Mouse (Mus musculus): ENCODE measurements around the gene Rabggta.
A peak's percentile ranks its signal among the peaks of the same experiment; 100 is the strongest.

Gene Rabggta

DNA sequence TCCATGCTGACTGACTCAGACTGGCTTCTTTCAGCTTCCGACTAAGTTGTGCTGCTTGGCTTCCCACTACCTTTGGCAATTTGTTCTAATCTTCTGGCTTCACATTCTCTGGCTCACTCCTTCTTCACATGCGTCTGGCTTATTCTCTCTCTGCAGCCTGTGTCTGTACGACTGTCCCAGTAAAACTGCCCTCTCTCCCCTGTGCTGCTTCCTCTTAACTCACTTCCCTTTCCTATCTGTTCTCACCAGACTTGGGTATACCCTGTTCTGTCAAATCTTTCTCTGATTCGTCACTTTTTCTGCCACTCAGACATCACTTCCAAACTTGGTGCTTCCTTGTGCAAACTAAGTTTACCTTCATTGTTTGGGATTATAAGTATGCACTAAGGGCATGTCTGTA is 24.8 kb downstream of the Rabggta start:
- DNase-seq (ENCODE audit: low spot score in 2 of 2) = no peak

DNA sequence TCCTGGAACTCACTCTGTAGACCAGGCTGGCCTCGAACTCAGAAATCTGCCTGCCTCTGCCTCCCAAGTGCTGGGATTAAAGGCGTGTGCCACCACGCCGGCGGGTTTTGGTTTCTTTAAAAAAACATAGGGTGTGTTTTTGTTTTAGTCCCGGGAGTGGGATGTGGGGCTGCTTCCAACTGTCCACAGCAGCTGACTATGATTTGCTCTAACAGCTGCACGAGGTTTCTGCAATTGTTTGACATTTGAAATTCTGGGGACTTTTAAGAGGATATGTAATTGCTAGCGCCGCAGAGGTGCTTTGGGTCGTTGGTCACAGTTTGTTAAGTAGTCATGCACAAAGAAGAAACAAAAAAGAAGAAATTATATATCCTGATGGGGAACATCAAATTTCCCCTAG is 32.6 kb downstream of the Rabggta start:
- no peak for DNase-seq (ENCODE audit: low spot score in 2 of 2)

DNA sequence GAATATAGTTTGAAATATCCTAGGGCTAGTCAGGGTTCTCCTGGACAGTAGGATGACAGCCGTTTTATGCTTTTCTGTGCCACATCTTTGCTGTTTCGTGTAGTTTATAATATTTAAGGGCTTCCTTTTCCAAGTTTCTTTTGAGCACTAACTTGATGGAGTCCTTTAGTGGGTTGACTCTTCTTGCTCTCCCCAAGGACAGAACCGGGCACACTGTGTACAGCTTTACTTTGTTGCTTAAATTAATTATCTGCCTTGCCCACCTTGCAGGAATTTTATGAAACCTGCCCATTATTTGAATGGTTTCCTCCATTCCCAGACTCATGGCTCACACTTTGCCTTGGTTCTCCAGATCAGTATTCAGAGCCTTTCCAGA is 40.0 kb downstream of the Rabggta start:
- DNase-seq (ENCODE audit: low spot score in 2 of 2) = no peak

DNA sequence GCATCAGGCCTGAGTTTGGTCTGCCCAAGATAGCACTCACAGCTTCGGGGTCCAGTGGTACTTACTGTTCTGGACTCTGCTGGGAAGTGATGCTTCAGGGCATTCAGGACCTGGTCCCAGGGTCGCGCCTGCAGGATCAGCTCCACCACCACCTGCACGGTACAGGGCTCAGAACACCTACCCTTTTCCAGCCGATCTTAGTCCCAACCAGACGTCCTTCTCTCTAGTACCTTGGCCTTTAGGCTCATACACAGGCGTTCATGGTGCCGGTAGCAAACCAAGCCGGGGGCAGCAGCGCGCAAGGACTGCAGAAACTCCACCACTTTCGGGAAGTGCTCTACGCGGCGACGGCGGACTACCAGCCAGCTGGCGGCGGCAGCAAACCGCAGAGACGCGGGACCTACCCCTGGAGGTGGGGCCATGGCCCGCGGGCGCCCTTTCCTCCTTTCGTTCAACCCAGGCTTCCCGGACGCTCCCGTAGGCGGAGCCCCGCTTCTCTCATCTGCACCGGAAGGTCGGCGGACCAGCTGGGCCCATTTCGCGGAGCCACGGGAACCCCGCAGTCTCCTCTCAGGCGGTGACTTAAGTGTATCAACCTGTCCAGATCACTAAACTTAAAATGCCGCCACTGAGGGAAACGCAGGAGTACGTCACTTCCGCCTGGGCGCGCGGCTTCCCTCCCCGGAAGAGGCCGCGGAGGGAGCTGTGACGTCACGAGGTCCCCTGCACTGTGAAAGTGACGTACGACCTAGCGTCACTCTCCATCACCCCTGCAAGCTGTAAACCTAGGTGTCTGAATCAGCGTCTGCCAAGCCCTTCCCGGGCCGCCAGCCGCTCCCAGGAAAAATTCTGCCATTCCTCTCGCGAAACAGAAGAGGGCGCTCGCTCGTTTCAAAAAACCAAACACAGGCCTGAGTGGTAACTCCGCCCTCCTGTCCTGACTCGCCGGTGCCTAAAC is 40.6 kb downstream of the Rabggta start, which contains the start of gene Tinf2:
Gene Tinf2, minus strand, starts transcription at position 661 of the 958 bp plus-strand sequence.
- DNase-seq (ENCODE audit: low spot score in 2 of 2) = peak; percentile 81 to 90

DNA sequence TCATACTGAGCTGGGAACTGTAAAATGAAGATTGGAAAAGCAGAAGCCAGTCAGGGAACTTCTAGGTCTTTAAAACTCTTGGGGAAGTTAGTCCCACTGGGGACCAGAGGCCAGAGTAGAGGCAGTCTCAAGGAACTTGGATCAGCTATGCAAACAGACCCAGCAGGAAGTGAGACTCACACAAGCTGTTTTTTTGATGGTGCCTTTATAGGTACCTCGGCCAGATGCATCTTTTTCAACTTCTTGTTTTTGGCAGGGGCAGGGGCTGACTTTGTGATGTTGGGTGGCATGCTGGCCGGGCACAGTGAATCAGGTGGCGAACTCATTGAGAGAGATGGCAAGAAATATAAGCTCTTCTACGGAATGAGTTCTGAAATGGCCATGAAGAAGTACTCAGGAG is 44.4 kb downstream of the Rabggta start:
- no peak for DNase-seq (ENCODE audit: low spot score in 2 of 2)

DNA sequence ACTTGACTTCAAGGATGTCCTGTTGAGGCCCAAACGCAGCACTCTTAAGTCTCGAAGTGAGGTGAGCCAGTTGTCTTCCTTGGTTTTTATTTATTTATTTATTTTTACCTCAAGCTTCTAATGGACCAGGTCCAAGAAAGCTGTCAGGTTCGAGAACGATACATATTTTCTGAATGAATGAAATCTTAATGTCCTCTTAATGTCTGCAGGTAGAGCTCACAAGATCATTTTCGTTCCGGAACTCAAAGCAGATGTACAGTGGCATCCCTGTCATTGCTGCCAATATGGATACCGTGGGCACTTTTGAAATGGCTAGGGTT is 49.4 kb downstream of the Rabggta start:
- DNase-seq (ENCODE audit: low spot score in 2 of 2) = no peak

DNA sequence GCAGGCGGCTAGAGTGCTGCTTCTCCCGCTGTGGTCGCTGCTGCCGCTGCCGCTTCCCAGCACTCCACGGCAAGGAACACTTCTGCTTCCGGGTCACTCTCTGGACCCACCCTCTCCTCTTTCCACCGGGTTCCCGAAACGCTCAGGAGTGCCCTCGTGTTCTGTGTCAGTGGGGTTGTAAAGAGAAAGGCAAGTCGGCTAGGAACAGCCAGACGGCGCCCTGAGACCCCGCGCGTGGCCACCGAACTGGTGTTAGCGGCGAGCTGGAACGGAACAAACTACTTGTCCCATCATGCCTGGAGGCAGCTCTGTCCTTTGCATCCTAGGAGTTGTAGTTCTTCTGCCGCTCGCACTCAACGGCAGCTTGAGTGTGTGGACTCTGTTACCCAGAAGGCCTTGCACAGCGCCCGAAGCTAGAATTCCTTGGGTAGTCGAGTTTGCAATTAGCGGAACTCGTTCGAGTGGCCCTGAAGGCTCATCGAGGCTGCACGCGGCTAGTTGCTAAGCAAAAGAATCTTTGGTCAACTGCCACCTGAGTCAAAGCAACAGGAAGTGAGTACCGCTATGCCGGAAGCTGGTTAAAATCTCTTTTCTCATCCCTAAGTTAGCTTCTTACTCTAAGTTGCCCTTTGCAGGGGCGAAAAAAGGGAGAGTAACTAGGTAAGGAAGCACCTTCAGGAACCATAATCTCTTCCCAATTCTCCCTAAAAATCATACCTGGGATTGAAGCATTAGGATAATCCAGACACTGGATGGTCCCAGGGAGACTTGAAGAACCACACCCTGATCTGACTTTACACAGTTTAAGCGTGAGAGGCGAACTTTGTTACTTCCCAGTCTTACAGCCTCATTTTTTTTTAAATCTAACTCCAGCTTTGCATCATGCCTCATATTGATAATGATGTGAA is 50.0 kb downstream of the Rabggta start, which contains the start of the genes Gmpr2 and Nedd8:
Gene Gmpr2, plus strand, starts transcription at position 109 of the 908 bp plus-strand sequence.
Gene Nedd8, minus strand, starts transcription at position 292 of the 908 bp plus-strand sequence.
- DNase-seq (ENCODE audit: low spot score in 2 of 2) = peak; percentile 68 to 79

DNA sequence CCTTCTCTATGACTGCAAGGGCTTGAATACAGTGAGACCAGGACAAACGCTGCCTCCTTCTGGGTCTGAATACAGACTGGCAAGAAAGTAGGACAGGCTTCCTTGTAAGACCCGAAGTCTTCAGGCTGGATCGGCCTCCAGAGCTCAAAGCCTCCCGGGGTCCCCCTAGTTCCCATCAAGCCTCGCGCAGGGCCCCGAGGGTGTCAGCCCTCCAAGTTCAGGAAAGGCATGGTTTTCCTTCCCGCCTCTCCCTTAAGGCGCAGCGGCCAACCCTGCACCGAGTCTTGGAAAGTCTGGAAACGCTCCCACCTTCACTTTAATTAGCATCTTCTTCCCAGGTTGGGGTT is 50.6 kb downstream of the Rabggta start:
- no peak for DNase-seq (ENCODE audit: low spot score in 2 of 2)

Measured in spleen, postnatal 14 days (tissue).